Mouse (Mus musculus): ENCODE results near the gene Olfr611.

GRCm38 (mm10) chr7:103547774-103548173 is 27.1 kb upstream of the Olfr611 start, which contains the start of gene Olfr613:
- TF ChIP-seq CTCF (IDR thresholded peaks at IDR 0.05; ENCODE audit: control insufficient read depth, insufficient read depth, insufficient read length) (no peak), MYOD1 (IDR thresholded peaks at IDR 0.05; ENCODE audit: control insufficient read depth, insufficient read length, low read depth) (no peak), FOSL1 (IDR thresholded peaks at IDR 0.05; ENCODE audit: insufficient read depth, low read length, poor library complexity, severe bottlenecking) (no peak)

All from C2C12 (cell line).